Mouse (Mus musculus) bone marrow, adult 2 months (tissue): Measurements from ENCODE around the gene Ifnk. TPM values are rescaled to one million over a fixed set of nuclear protein-coding genes. Genes with fewer than 3 reads are reported as not detected.

Experiments
- H3K27ac ChIP-seq: fragments of 200-500 bp; 2 replicates; pipeline ENCODE4 v1.5.1; 2012; ENCODE audit warnings: low read depth, mild to moderate bottlenecking, control low read depth, inconsistent platforms, low read length; ENCODE audit not compliant: control insufficient read depth, poor library complexity, insufficient read depth
- H3K4me1 ChIP-seq: fragments of 200-500 bp; 2 replicates; pipeline ENCODE4 v1.6.1; 2011; ENCODE audit warnings: low read length; ENCODE audit not compliant: control insufficient read depth, insufficient read depth
- H3K4me3 ChIP-seq: fragments of 200-500 bp; replicated peaks from 2 replicates; pipeline ENCODE3; 2011; ENCODE audit warnings: mild to moderate bottlenecking, low read depth, low read length, control low read depth; ENCODE audit not compliant: control insufficient read depth
- CTCF ChIP-seq: fragments of 200-500 bp; IDR thresholded peaks from 2 replicates; pipeline ENCODE4 v1.5.1; 2011; ENCODE audit warnings: low read length, control low read depth; ENCODE audit not compliant: control insufficient read depth, insufficient read depth
- POLR2A ChIP-seq: fragments of 200-500 bp; IDR thresholded peaks from 2 replicates; pipeline ENCODE4 v1.6.1; 2011; ENCODE audit warnings: low read depth, mild to moderate bottlenecking, control low read depth, low read length, borderline replicate concordance; ENCODE audit not compliant: control insufficient read depth
- WGBS: fragments of 180-500 bp; shearing (Covaris S2); methylation state at CpG from one replicate; pipeline ENCODE4 v1.1.7; 2018; 5-methylcytosine and 5-hydroxymethylcytosine counted together
- polyA plus RNA-seq: library from polyadenylated mRNA; stranded (reverse); fragments of >200 nt; gene quantifications from 2 replicates; pipeline ENCODE4 v1.2.4, GENCODE M21; 2011; ENCODE audit warnings: low replicate concordance; ENCODE audit not compliant: missing spikeins, insufficient read depth, insufficient read length

Gene Ifnk
- polyA plus RNA-seq, 1 experiment = not detected

GRCm38 (mm10) chr4:35189794-35190193 lies 37.9 kb downstream of the Ifnk start:
- WGBS = 81% methylated on average over 5 of the region's 5 CpGs
- TF ChIP-seq POLR2A = no peak
- TF ChIP-seq CTCF = no peak

GRCm38 (mm10) chr4:35192725-35193124 lies 40.9 kb downstream of the Ifnk start:
- H3K4me3 ChIP-seq = no peak overlapping the region
- TF ChIP-seq CTCF = no peak
- no peak for TF ChIP-seq POLR2A
- H3K27ac ChIP-seq = no peak overlapping the region
- no peaks in the 10 kb centered on the region for H3K4me1 ChIP-seq
- WGBS = 58% methylated on average over 7 of the region's 7 CpGs

More at GRCm38 (mm10) chr4:35189794-35190193, 37.9 kb downstream of the Ifnk start:
- H3K4me3 ChIP-seq = no peak overlapping the region
- no peak overlapping the region for H3K27ac ChIP-seq
- H3K4me1 ChIP-seq = no peaks in the 10 kb centered on the region

GRCm38 (mm10) chr4:35201700-35202099 lies 49.8 kb downstream of the Ifnk start:
- TF ChIP-seq CTCF (no peak), POLR2A (no peak)
- WGBS = 58% methylated on average over 5 of the region's 5 CpGs

More at GRCm38 (mm10) chr4:35201700-35202099, 49.8 kb downstream of the Ifnk start:
- no peaks in the 10 kb centered on the region for H3K4me1 ChIP-seq
- no peak overlapping the region for H3K4me3 ChIP-seq
- no peak overlapping the region for H3K27ac ChIP-seq

Other genes with a start within 250 kb of the Ifnk start
- gene Mob3b, start 5.4 kb downstream of the Ifnk start, polyA plus RNA-seq = 1.0 and 2.2 TPM in 2 replicates
- 4.0 and 9.1 TPM in 2 replicates for gene C9orf72, start 74.1 kb downstream of the Ifnk start, polyA plus RNA-seq